Mouse (Mus musculus) kidney, adult 11 months (tissue): ENCODE measurements around the gene Mettl1.
"Not testable (repeated sequence)": the region's sequence is repeated elsewhere in the genome, so short reads cannot be mapped to it uniquely, and the experiment has no call there.

Experiments
- DNase-seq: peaks from one replicate; pipeline ENCODE4 v3.0.0; 2022

Mettl1 gene

GRCm38 (mm10) chr10:127048608-127049394 is 7.6 kb downstream of the Mettl1 start:
- no peak for DNase-seq

- DNase-seq = no peak
Observed at GRCm38 (mm10) chr10:127049395-127050118, 8.3 kb downstream of the Mettl1 start.

- no peak for DNase-seq
Observed at GRCm38 (mm10) chr10:127050119-127050474, 8.9 kb downstream of the Mettl1 start.

GRCm38 (mm10) chr10:127054646-127055045 is 13.4 kb downstream of the Mettl1 start:
- DNase-seq = no peak

- no peak for DNase-seq
Observed at GRCm38 (mm10) chr10:127055406-127055805, 14.2 kb downstream of the Mettl1 start.

- DNase-seq = no peak
Observed at GRCm38 (mm10) chr10:127056490-127056889, 15.3 kb downstream of the Mettl1 start.

GRCm38 (mm10) chr10:127058161-127058560 is 16.9 kb downstream of the Mettl1 start:
- DNase-seq = peak; percentile 67

GRCm38 (mm10) chr10:127058708-127059107 is 17.5 kb downstream of the Mettl1 start:
- no peak for DNase-seq

- DNase-seq = no peak
Observed at GRCm38 (mm10) chr10:127059174-127059967, 18.2 kb downstream of the Mettl1 start.

GRCm38 (mm10) chr10:127059968-127060916 is 19.0 kb downstream of the Mettl1 start, which contains the start of gene March9:
Gene March9 (minus strand): TSS chr10:127060184.
- DNase-seq = peak; percentile 85

GRCm38 (mm10) chr10:127061085-127061484 is 19.9 kb downstream of the Mettl1 start:
- DNase-seq = no peak

- no peak for DNase-seq
Observed at GRCm38 (mm10) chr10:127061513-127061912, 20.3 kb downstream of the Mettl1 start.

- DNase-seq = not testable (repeated sequence)
Observed at GRCm38 (mm10) chr10:127062101-127062500, 20.9 kb downstream of the Mettl1 start.

- no peak for DNase-seq
Observed at GRCm38 (mm10) chr10:127062503-127062902, 21.3 kb downstream of the Mettl1 start.

GRCm38 (mm10) chr10:127063239-127063872 is 22.1 kb downstream of the Mettl1 start, which contains the start of gene Cdk4:
Gene Cdk4 (plus strand): TSS chr10:127063534.
- peak; percentile 98 for DNase-seq

- DNase-seq = no peak
Observed at GRCm38 (mm10) chr10:127063913-127064870, 23.0 kb downstream of the Mettl1 start.

- DNase-seq = no peak
Observed at GRCm38 (mm10) chr10:127065981-127066380, 24.8 kb downstream of the Mettl1 start.

- DNase-seq = no peak
Observed at GRCm38 (mm10) chr10:127066519-127067018, 25.4 kb downstream of the Mettl1 start.

- no peak for DNase-seq
Observed at GRCm38 (mm10) chr10:127068360-127069038, 27.3 kb downstream of the Mettl1 start.
